Mouse (Mus musculus) cerebellum, adult 2 months (tissue): ENCODE data around the gene Atp6v0d1.

ENCODE experiments used
- CTCF ChIP-seq: fragments of 200-500 bp; IDR thresholded peaks from 2 replicates; pipeline ENCODE4 v1.5.1; 2011; ENCODE audit warnings: low read depth, mild to moderate bottlenecking, control low read depth, low read length, moderate library complexity, borderline replicate concordance; ENCODE audit not compliant: insufficient read depth
- POLR2A ChIP-seq: fragments of 200-500 bp; IDR thresholded peaks from 2 replicates; pipeline ENCODE4 v1.6.1; 2011; ENCODE audit warnings: low read length, control low read depth, borderline replicate concordance; ENCODE audit not compliant: insufficient read depth

DNA sequence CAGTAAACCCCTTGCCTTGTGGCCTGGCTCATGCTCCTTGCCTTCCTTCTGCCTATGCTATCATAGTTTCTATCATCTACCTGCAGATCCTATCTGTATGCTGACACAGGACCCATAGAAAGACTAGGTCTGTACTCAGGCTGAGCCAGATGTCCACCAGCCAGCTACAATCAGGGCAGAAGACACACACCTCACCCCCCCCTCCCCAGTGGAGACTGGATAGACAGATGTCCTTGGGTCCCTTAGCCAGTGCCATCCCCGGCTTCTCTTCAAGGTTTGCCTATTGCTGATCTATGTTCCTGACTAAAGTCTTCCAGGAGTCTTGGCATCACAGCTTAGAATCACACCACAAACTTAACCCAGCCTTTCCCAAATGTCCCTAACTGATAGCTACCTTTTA is 37.6 kb downstream of the Atp6v0d1 start:
- TF ChIP-seq CTCF, result no peak
- TF ChIP-seq POLR2A, result no peak
